Mouse (Mus musculus) CD8-positive naive resting alpha-beta T cell, adult 2 months (primary cell): Measurements from ENCODE around the gene Spef2.
A peak's percentile ranks its signal among the peaks of the same experiment; 100 is the strongest.
"Not testable (repeated sequence)": the region's sequence is repeated elsewhere in the genome, so short reads cannot be mapped to it uniquely, and the experiment has no call there.

ENCODE experiments used
- DNase-seq, 2 experiments: peaks; one replicate each; pipeline ENCODE4 v3.0.0; 2022; ENCODE audit warnings: low read depth in 2 of 2, low spot score in 2 of 2

Spef2 gene

DNA sequence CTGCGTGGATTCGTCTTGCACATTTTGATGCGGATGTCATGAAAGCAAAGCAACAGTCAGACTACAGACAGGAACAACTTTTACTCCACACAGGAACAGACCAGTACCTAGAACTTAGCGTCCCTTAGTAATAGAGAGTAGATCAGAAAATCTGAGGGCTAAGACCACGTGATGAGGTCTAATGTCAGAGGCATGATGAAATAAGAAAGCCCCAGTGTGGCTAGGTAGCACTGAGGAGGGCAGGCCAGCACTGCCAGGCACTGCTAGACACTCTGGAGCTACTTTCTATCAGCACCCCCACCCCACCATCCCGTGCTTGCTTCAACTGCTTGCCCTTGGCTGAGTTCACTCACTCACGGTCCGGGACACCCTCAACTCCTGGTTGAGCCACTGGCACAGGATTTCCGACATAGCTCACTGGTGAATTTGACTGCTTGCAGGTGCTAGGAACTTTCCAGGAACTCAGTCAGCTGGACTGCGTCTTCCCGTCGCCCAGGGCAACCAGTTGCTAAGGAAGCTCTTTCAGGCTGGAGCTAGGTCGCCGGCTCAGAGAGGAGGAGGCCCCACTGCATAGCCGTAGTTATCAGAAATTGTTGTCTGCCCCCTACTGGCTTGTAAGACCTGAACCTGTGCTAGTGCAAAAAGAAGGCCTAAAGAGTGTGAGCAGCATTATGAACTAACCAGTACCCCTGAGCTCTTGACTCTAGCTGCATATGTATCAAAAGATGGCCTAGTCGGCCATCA lies at the start of gene Spef2:
Spef2 (minus strand) TSS at position 510 of the 744 bp plus-strand sequence.
- peak; percentile 69 to 75 for DNase-seq

GRCm38 (mm10) chr15:9794131-9794530 lies 45.5 kb upstream of the Spef2 start:
- no peak for DNase-seq

DNA sequence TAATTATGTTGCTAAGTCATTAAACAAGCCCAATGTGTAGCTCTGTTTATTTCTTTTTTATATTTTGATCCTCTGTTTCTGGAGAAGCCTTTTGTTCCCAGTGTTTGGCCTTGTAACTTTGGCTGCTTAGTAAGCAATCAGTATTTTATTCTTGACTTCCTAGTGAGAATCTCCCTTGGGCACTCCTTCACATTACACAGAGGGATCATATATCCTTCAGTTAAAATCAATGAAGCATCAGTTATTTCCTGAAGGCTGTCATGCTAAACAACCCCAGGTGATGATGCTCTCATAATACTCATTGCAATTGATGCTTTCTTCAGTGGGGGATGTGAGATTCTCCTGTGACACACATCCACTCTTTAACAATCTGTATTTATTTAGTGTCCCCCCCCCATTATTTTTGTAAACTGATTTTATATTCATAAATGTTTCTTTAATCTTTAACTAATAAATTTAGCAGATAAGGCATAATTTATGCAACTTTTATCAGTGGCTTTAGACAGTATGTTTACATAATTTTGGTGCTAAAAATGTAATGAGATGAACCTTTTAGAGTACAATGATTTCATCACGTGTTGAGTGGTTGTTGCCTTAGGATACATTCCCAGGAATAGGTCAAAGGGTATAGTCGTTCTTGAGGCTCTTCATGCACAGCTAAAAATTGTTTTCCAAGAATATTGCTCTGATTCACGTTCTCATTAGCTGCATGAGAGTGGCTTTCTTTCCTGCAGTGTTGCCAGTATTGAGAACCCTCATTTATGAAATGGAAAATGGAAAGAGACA lies 39.8 kb upstream of the Spef2 start:
- no peak for DNase-seq

DNA sequence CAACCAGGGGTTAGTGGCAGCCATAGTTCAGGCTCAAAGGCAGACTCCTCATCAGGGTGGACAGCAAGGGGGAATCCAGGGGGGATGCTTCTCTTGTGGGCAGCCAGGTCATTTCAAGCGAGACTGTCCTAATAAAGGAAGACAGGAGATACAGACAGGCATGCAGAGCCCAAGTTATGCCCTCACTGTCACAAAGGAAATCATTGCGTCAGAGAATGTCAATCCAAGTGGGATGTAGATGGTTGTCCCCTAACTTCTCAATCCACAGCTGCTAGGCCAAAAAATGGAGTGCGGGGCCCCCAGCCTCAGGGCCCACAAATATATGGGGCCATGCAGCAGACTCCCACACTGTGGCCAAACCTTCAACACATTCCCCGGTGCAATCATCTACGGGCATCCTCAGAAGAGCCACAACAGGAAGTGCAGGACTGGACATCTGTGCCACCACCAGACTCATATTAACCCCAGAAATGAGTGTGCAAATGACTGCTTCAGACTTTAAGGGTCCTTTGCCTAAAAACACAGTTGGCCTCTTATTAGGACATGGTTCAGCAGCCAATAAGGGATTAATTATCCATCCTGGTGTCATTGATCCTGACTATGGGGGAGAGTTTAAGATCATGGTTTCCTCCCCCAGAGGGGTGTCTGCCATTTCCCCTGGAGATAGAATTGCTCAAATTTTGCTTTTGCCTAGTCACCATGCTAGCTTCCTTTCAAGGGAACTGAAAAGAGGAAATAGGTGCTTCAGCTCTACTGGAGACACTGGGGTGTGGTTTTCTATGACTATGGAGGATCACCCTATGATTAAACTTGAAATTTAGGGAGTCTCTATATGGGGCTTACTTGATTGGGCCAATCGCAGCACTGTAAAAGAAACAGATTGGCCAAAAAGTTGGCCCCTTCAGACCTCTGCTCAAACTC lies 25.8 kb upstream of the Spef2 start:
- DNase-seq, result not testable (repeated sequence)

GRCm38 (mm10) chr15:9768184-9768918 lies 19.7 kb upstream of the Spef2 start:
- no peak for DNase-seq

GRCm38 (mm10) chr15:9767034-9767433 lies 18.4 kb upstream of the Spef2 start:
- DNase-seq, result no peak

DNA sequence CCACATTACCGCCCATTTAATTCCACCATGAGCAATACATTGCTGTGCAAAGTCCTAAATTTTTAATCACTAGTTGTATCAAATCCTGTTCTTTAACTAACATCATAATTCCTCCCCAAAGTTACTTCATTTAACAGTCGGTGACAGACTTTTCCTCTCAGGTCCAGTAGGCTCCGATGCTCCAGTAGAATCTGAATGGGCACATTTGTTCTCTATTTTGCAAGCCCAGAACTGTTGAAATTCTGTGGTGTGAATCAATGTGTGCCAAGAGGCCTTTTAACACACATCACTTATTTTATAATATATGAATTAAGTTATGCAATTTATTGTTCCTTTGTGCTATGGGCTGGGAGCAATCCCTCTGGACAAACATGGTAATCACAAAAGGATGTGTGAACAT lies 2.3 kb upstream of the Spef2 start:
- DNase-seq, result no peak

DNA sequence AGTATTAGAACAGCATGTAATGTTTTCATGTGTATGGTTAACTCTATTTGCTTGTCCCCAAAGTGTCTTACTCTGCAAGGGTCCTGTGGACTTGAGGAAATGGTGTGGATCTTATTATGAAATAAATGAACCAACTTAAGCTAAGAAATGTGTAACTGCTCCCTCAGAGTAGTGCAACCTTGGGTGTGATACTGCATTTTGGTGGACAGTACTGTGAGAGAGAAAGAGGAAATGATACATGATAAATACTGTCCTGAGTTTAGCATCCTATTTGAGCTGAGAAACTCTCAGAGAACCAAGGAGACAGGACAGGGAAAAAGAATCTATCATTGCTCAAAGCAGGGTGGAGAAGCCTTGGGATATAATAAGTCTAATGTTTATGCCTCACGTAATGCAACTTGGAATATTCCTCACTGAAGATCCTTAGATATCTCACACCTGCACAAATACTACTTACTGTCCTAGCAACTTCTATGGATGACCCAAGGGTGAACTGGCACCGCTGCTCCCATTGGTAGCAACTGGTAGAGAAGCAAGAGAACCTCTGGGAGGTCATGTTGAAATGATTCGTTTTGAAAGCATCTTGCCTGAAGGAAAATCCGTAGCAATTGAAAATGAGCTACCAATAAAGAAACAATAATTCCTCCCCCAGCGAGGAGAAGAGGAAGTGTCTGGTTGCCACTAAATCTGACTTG lies 1.1 kb downstream of the Spef2 start:
- no peak for DNase-seq

DNA sequence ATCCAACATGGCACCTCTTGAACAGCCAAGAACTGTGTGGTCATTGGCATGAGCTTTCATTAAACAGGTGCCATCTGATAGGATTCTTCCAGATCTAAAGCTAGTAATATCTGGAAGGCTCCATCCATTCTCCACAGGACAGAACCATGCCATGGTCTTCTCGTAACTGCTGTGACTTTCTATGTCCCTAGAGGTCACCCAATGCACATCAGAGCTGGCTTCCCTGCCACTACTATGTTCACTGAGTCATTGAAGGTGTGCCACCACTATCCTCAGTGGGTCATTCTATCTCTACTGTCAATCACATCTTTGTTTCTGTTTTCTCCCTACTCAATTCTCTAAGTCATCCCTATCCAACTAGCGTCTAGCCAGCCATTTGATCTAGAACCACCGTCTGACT lies 6.5 kb downstream of the Spef2 start:
- no peak for DNase-seq

DNA sequence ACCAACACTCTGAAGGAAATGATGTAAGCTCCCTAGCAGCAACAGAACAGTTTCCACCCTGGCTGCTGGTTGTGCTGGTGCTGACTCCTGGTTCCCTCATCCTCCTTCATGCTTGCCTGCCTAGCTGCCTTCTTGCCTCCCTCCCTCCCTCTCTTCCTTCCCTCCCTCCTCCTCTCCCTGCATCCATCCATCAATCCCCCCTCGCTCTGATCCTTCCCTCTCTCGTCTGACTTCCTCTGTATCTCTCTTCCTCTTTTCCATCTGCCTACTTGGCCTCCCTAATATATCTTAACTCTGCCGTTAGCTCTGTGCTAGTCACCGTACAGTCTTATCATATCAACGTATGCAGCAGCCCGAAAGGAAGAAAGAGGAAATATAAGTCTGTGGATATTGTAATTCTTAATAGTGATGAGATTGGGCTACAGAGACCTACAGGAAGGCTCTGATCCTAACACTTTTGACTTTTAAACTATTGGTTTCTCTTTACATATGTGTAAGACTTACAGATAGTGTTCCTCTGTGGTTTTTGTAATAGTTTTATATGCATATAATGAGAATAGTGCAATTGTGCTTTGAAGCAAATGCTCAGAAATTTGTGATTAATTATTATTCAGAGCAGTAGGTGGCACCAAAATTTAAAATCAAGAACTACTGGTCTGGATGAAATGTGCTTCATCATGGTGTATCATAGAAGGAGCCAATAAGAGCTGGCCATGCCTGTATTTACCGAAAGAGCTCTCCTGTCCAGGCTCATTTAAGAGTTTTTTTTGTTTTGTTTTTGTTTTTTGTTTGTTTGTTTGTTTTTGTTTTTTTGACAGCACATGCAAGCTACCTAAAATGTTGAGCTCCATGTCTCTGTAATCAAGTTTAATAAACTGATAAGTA lies 33.9 kb downstream of the Spef2 start:
- DNase-seq, result no peak

- no peak for DNase-seq
Observed at GRCm38 (mm10) chr15:9713707-9714106, 35.0 kb downstream of the Spef2 start.

DNA sequence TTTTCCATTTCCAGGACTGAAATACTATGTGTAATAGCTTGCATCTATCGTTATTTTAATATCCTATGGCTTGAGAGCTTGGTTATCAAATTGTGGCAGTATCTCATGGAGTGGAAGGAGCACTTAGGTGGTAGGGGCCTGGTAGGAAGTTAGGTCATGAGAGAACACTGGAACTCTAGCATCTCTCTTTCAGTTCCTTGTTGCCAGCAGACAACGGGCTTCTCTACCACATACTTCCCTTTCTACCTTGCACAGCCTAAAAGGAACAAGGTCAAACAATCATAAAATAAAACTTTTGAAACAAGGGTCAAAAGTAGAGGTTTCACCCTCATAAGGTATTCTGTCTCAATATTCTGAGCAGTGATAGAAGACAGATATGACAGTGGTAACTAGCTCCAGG lies 38.3 kb downstream of the Spef2 start:
- no peak for DNase-seq

DNA sequence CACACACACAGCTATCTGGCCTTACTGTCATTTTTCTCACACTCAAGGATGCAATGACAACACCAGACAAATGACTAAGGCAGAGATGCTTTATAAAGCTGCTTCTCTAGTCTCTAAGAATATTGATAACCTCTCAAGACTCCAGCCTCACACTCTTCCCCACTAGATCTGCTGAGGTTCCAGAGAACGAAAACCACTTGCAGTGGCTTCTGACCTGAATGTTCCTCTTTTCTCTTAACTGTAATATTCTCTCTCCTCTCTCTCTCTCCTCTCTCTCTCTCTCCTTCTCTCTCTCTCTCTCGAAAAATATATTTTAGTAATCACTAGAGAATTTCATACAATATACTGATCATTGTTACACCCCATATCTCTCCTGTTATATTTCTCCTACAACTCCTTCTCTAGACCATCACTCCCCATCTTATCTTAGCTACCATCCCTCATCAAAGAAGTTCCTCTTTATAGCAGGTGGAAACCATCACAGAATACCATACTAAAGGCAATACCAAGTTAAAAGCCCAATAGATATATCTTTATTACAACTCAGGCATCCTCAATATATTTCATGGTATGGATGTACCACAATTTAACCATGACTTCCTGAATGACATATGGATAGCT lies 42.7 kb downstream of the Spef2 start:
- no peak for DNase-seq

- DNase-seq, result peak; percentile 45 to 64
Observed at GRCm38 (mm10) chr15:9701845-9702244, 46.8 kb downstream of the Spef2 start.

DNA sequence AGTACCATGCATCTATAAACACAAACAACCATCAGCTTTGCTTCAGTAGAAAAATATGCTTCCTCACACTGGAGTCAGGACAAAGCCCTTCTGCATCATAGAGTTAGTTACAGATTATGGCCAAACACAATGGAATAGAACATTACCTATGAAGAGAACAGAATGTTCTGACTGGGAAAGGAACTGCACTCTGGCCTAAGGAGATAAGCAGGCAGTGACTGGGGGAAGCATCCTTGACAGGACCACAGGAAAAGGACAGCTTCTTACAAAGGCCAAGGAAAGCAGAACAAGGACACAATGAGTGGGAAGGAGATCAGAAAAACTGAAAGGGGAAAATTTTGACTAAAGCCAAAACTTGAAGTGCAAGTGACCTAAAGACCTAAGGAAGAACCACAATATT lies 56.9 kb downstream of the Spef2 start:
- no peak for DNase-seq

- DNase-seq, result no peak
Observed at GRCm38 (mm10) chr15:9690845-9691244, 57.8 kb downstream of the Spef2 start.

DNA sequence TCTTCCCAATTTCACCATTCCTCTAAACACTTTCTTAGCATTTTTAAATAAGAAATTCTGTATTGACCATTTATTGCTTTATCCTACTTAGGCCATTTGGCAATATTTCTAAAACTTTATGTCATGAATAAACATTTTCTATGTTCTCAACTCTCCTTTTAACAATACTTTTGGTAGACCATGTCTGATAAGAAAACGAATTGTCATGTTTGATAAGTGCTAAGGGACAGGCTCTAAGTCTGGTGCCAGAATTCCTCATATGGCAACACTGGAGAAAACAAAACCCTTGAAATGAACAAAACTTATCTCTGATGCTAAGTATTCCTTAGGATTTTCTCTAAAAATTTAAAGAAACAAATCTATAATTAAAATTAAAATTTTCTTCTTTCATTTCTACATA lies 58.2 kb downstream of the Spef2 start:
- no peak for DNase-seq

GRCm38 (mm10) chr15:9683485-9683884 lies 65.2 kb downstream of the Spef2 start:
- no peak for DNase-seq
